8 mouse cellular contexts compared by ENCODE assay signal in genomic region chr7:131112486-131112885, GRCm38 (mm10). TPM values are rescaled to one million over a fixed set of nuclear protein-coding genes. Genes with fewer than 3 reads are reported as not detected.
DNase-seq lines count a peak whose midpoint lies in the region; ATAC-seq and TF ChIP-seq lines count a peak whose summit lies in the region.
"Had no signal": no experiment of that assay in that cellular context is flagged by ENCODE, and none has a peak within 500 bp of the region (broad histone marks: within the 10 kb centered on the region; RNA-seq: fewer than 3 reads in every experiment).

No protein-coding gene starts in this region.

- H3K27ac ChIP-seq in midbrain, embryonic 14.5 days (replicated peaks; ENCODE audit: low read depth, low read length) = no peak overlapping the region
- H3K27ac ChIP-seq in midbrain, embryonic 15.5 days = no peak overlapping the region
- H3K27ac ChIP-seq in hindbrain, postnatal 0 days = no peak overlapping the region
- H3K27ac ChIP-seq in limb, embryonic 10.5 days = no peak overlapping the region

- no peak for ATAC-seq in midbrain, embryonic 14.5 days (ENCODE audit: low FRiP score, low TSS enrichment)
- no peak for ATAC-seq in midbrain, embryonic 15.5 days (replicated peaks)
- 0 out of 2 replicates have a peak, but pooled peaks have one; percentile 51 for ATAC-seq in hindbrain, postnatal 0 days

- no peaks in the 10 kb centered on the region for H3K9me3 ChIP-seq in midbrain, embryonic 14.5 days (ENCODE audit: control insufficient read depth, low read length)
- no peaks in the 10 kb centered on the region for H3K9me3 ChIP-seq in midbrain, embryonic 15.5 days
- H3K9me3 ChIP-seq in hindbrain, postnatal 0 days (ENCODE audit: low read length) = no peaks in the 10 kb centered on the region
- no peaks in the 10 kb centered on the region for H3K9me3 ChIP-seq in limb, embryonic 10.5 days (replicated peaks)

- no peaks in the 10 kb centered on the region for H3K4me1 ChIP-seq in midbrain, embryonic 14.5 days (ENCODE audit: control insufficient read depth, insufficient read depth, low read length)
- no peaks in the 10 kb centered on the region for H3K4me1 ChIP-seq in midbrain, embryonic 15.5 days
- no peaks in the 10 kb centered on the region for H3K4me1 ChIP-seq in hindbrain, postnatal 0 days (ENCODE audit: insufficient read depth, low read length)
- no peaks in the 10 kb centered on the region for H3K4me1 ChIP-seq in limb, embryonic 10.5 days

- DNase-seq in midbrain, embryonic 14.5 days = peak; percentile 86
- DNase-seq in adipocyte (ENCODE audit: low spot score) = peak; percentile 61
- peak; percentile 87 to 88 for DNase-seq in cerebellum, postnatal 14 days
- DNase-seq in hindbrain, postnatal 0 days (ENCODE audit: low spot score) = peak; percentile 85
- peak; percentile 67 for DNase-seq in limb, embryonic 10.5 days (ENCODE audit: low spot score)
- DNase-seq in right cerebral cortex, adult 2 months (ENCODE audit: low spot score in 2 of 2) = peak; percentile 85 to 90

- H3K27me3 ChIP-seq in midbrain, embryonic 14.5 days (ENCODE audit: control insufficient read depth, insufficient read depth, low read length) = no peaks in the 10 kb centered on the region
- no peaks in the 10 kb centered on the region for H3K27me3 ChIP-seq in midbrain, embryonic 15.5 days (replicated peaks)
- H3K27me3 ChIP-seq in hindbrain, postnatal 0 days (ENCODE audit: insufficient read depth, low read length) = no peaks in the 10 kb centered on the region
- H3K27me3 ChIP-seq in limb, embryonic 10.5 days (ENCODE audit: low read depth, poor library complexity, severe bottlenecking) = no peaks in the 10 kb centered on the region

- no peak overlapping the region for H3K4me3 ChIP-seq in midbrain, embryonic 14.5 days (replicated peaks; ENCODE audit: low read depth, low read length)
- no peak overlapping the region for H3K4me3 ChIP-seq in midbrain, embryonic 15.5 days
- H3K4me3 ChIP-seq in hindbrain, postnatal 0 days (ENCODE audit: low read length) = no peak overlapping the region
- no peak overlapping the region for H3K4me3 ChIP-seq in limb, embryonic 10.5 days

- peak; percentile 86 for TF ChIP-seq CTCF in hindbrain, postnatal 0 days (IDR thresholded peaks at IDR 0.05; ENCODE audit: low read depth)

- WGBS in midbrain, embryonic 14.5 days = 27% methylated on average over 3 of the region's 3 CpGs
- 35% methylated on average over 3 of the region's 3 CpGs for WGBS in midbrain, embryonic 15.5 days
- WGBS in hindbrain, postnatal 0 days = 37% methylated on average over 3 of the region's 3 CpGs
- WGBS in limb, embryonic 10.5 days = 28% methylated on average over 3 of the region's 3 CpGs

- no peak overlapping the region for H3K4me2 ChIP-seq in midbrain, embryonic 14.5 days (ENCODE audit: low read length)
- no peak overlapping the region for H3K4me2 ChIP-seq in midbrain, embryonic 15.5 days
- H3K4me2 ChIP-seq in hindbrain, postnatal 0 days (ENCODE audit: low read depth, low read length) = no peak overlapping the region

- H3K36me3 ChIP-seq in midbrain, embryonic 14.5 days (ENCODE audit: control insufficient read depth, insufficient read depth, low read length) = no peaks in the 10 kb centered on the region
- no peaks in the 10 kb centered on the region for H3K36me3 ChIP-seq in midbrain, embryonic 15.5 days (replicated peaks)
- no peaks in the 10 kb centered on the region for H3K36me3 ChIP-seq in hindbrain, postnatal 0 days (ENCODE audit: insufficient read depth, low read length)
- H3K36me3 ChIP-seq in limb, embryonic 10.5 days = no peaks in the 10 kb centered on the region

- no peak overlapping the region for H3K9ac ChIP-seq in midbrain, embryonic 14.5 days (replicated peaks; ENCODE audit: low read length)
- no peak overlapping the region for H3K9ac ChIP-seq in midbrain, embryonic 15.5 days
- H3K9ac ChIP-seq in hindbrain, postnatal 0 days (replicated peaks; ENCODE audit: low read length) = no peak overlapping the region

RNA-seq across cellular contexts. Expression of gene 4933402N03Rik, which starts 33.6 kb away (rescaled TPM):
- polyA plus RNA-seq in midbrain, embryonic 14.5 days (2014; fragmentation: Nextera tagmentation; extraction: Ambion mirVana) = not detected in 2 replicates
- not detected in 2 replicates for polyA plus RNA-seq in midbrain, embryonic 15.5 days (2015; fragmentation: Nextera tagmentation; extraction: Ambion mirVana)
- not detected in 2 replicates for total RNA-seq in hindbrain, postnatal 0 days (2014; rRNA removed)
- not detected in 2 replicates for polyA plus RNA-seq in hindbrain, postnatal 0 days (2015; fragmentation: Nextera tagmentation; extraction: Ambion mirVana)
- not detected in 2 replicates for polyA plus RNA-seq in limb, embryonic 10.5 days (2016; fragmentation: Nextera tagmentation; extraction: Ambion mirVana)
- polyA plus RNA-seq: stomach, embryonic 14.5 days had no signal
